In the genomic region with DNA sequence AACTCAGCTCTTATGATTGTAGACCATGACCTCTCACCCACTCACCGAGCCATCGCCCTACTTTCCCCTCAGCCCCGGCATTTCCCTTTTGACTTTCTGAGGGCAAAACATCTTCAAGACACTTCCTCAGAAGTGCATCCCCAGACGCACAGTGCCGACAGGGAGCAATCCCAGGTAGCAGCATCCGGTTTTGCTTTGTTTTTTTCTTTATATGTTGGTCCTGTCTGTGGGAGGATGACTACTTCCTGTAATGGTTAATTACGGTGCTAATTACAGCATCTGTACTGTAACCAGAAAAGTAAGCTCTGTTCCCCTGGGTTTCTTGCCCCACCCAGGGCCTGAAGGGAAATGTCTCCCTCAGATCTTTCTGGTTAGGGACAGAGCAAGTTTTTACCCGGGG, we compare ENCODE assay signal across 17 mouse cellular contexts. TPM values are rescaled to one million over a fixed set of nuclear protein-coding genes. Genes with fewer than 3 reads are reported as not detected.
DNase-seq lines count a peak whose midpoint lies in the region; ATAC-seq and TF ChIP-seq lines count a peak whose summit lies in the region.
"Had no signal": no experiment of that assay in that cellular context is flagged by ENCODE, and none has a peak within 500 bp of the region (broad histone marks: within the 10 kb centered on the region; RNA-seq: fewer than 3 reads in every experiment).

No protein-coding gene starts in this region.

- intact Hi-C loops in gastrocnemius, adult 2 months (cut with DNase I) = no loop called here

- H3K36me3 ChIP-seq in liver, postnatal 0 days (replicated peaks; ENCODE audit: insufficient read depth, low read length) = no peaks in the 10 kb centered on the region
- no peaks in the 10 kb centered on the region for H3K36me3 ChIP-seq in liver, embryonic 12.5 days
- H3K36me3 ChIP-seq in heart, embryonic 15.5 days = no peaks in the 10 kb centered on the region
- H3K36me3 ChIP-seq: hindbrain, embryonic 13.5 days; limb, embryonic 10.5 days had no signal

- no peak overlapping the region for H3K9ac ChIP-seq in liver, postnatal 0 days (replicated peaks)
- H3K9ac ChIP-seq in liver, embryonic 12.5 days = no peak overlapping the region
- H3K9ac ChIP-seq in heart, embryonic 15.5 days = no peak overlapping the region
- H3K9ac ChIP-seq: forebrain, embryonic 13.5 days had no signal

- DNase-seq in gastrocnemius, adult 2 months = no peak
- no peak for DNase-seq in gastrocnemius, postnatal 25 days
- DNase-seq in liver, postnatal 0 days = no peak
- no peak for DNase-seq in MN1 (ENCODE audit: low spot score)
- no peak for DNase-seq in adrenal gland, postnatal 14 days
- DNase-seq: adrenal gland, postnatal 36 days; cerebellum, postnatal 14 days; right cerebral cortex, postnatal 25 days had no signal

- H3K4me2 ChIP-seq in liver, postnatal 0 days (ENCODE audit: low read depth, low read length) = peak overlapping the region; percentile 9; the same call in 1 of the 2 replicates
- no peak overlapping the region for H3K4me2 ChIP-seq in liver, embryonic 12.5 days
- H3K4me2 ChIP-seq in heart, embryonic 15.5 days = no peak overlapping the region
- H3K4me2 ChIP-seq: forebrain, embryonic 13.5 days; hindbrain, embryonic 13.5 days; liver, embryonic 11.5 days had no signal

- no peaks in the 10 kb centered on the region for H3K27me3 ChIP-seq in liver, postnatal 0 days (ENCODE audit: insufficient read depth, low read length)
- no peaks in the 10 kb centered on the region; the same call in 1 of the 2 replicates for H3K27me3 ChIP-seq in liver, embryonic 12.5 days (replicated peaks)
- no peaks in the 10 kb centered on the region for H3K27me3 ChIP-seq in heart, embryonic 15.5 days
- H3K27me3 ChIP-seq: forebrain, embryonic 13.5 days; hindbrain, embryonic 13.5 days had no signal

- H3K27ac ChIP-seq in gastrocnemius, adult 2 months = peak overlapping the region; percentile 35; the same call in 1 of the 2 replicates
- H3K27ac ChIP-seq in liver, postnatal 0 days (ENCODE audit: low read depth) = no peak overlapping the region
- no peak overlapping the region for H3K27ac ChIP-seq in liver, embryonic 12.5 days
- H3K27ac ChIP-seq in heart, embryonic 15.5 days = peak overlapping the region; percentile 88
- H3K27ac ChIP-seq: forebrain, embryonic 13.5 days; hindbrain, embryonic 13.5 days; kidney, postnatal 0 days; left cerebral cortex, adult 2 months; limb, embryonic 10.5 days; stomach, postnatal 0 days had no signal

- H3K9me3 ChIP-seq in liver, postnatal 0 days (ENCODE audit: low read length) = no peaks in the 10 kb centered on the region
- no peaks in the 10 kb centered on the region for H3K9me3 ChIP-seq in liver, embryonic 12.5 days (replicated peaks)
- H3K9me3 ChIP-seq in heart, embryonic 15.5 days (replicated peaks) = no peaks in the 10 kb centered on the region
- H3K9me3 ChIP-seq: forebrain, embryonic 13.5 days; hindbrain, embryonic 13.5 days; limb, embryonic 10.5 days had no signal

- no peak for TF ChIP-seq EP300 in liver, postnatal 0 days (IDR thresholded peaks at IDR 0.05; ENCODE audit: low read depth)

- TF ChIP-seq CTCF in gastrocnemius, adult 2 months (IDR thresholded peaks at IDR 0.05) = no peak
- TF ChIP-seq CTCF in liver, postnatal 0 days (IDR thresholded peaks at IDR 0.05; ENCODE audit: low read depth) = no peak

- no peak overlapping the region for H3K4me3 ChIP-seq in gastrocnemius, adult 2 months
- no peak overlapping the region for H3K4me3 ChIP-seq in liver, postnatal 0 days (ENCODE audit: low read depth, low read length)
- H3K4me3 ChIP-seq in liver, embryonic 12.5 days = no peak overlapping the region
- no peak overlapping the region for H3K4me3 ChIP-seq in heart, embryonic 15.5 days
- H3K4me3 ChIP-seq: forebrain, embryonic 13.5 days; hindbrain, embryonic 13.5 days; left cerebral cortex, adult 2 months; limb, embryonic 10.5 days had no signal

- ATAC-seq in liver, postnatal 0 days = no peak
- no peak for ATAC-seq in liver, embryonic 12.5 days
- no peak for ATAC-seq in heart, embryonic 15.5 days (replicated peaks; ENCODE audit: insufficient number of reproducible peaks, insufficient read depth, low FRiP score, low read depth)
- ATAC-seq: forebrain, embryonic 13.5 days had no signal

- WGBS in liver, postnatal 0 days (ENCODE audit: insufficient replicate concordance) = 40% methylated on average over 8 of the region's 8 CpGs
- 45% methylated on average over 8 of the region's 8 CpGs for WGBS in liver, embryonic 12.5 days (ENCODE audit: insufficient replicate concordance)
- WGBS in heart, embryonic 15.5 days = 68% methylated on average over 8 of the region's 8 CpGs

- no peaks in the 10 kb centered on the region for H3K4me1 ChIP-seq in liver, postnatal 0 days (ENCODE audit: insufficient read depth)
- peaks cover 17% of the 10 kb centered on the region for H3K4me1 ChIP-seq in liver, embryonic 12.5 days
- H3K4me1 ChIP-seq in heart, embryonic 15.5 days (replicated peaks) = peaks cover 62% of the 10 kb centered on the region

RNA-seq across cellular contexts. Expression of gene Qk, which starts 51.8 kb away (rescaled TPM):
- total RNA-seq in gastrocnemius, adult 2 months (2021) = 100 to 1,000 TPM; 236 to 397 TPM
- total RNA-seq in gastrocnemius, postnatal 25 days (2021) = 100 to 1,000 TPM; 235 to 264 TPM
- 9.1 and 9.9 TPM in 2 replicates for polyA plus RNA-seq in liver, postnatal 0 days (2015; fragmentation: Nextera tagmentation; extraction: Ambion mirVana)
- polyA plus RNA-seq in liver, embryonic 12.5 days (2016; fragmentation: Nextera tagmentation; extraction: Ambion mirVana) = 8.2 and 8.5 TPM in 2 replicates
- 34.3 and 43.3 TPM in 2 replicates for polyA plus RNA-seq in heart, embryonic 15.5 days (2015; fragmentation: Nextera tagmentation; extraction: Ambion mirVana)
- 253 and 270 TPM in 2 replicates for total RNA-seq in adrenal gland, postnatal 14 days (2021)

Comparison
In these comparisons a context has a peak if more than half of its experiments do, and no peak if none do; other contexts are left out.
1. H3K27ac ChIP-seq: peak in gastrocnemius, adult 2 months (single experiment) and heart, embryonic 15.5 days (single experiment); none in liver, postnatal 0 days (single experiment) and liver, embryonic 12.5 days (single experiment).